ENCODE assay signal across 8 mouse cellular contexts in genomic region chr11:67921827-67922754, GRCm38 (mm10). TPM values are rescaled to one million over a fixed set of nuclear protein-coding genes. Genes with fewer than 3 reads are reported as not detected.
DNase-seq lines count a peak whose midpoint lies in the region; ATAC-seq lines count a peak whose summit lies in the region.

Gene Usp43, minus strand, starts transcription at chr11:67922153.

- intact Hi-C loops in heart, postnatal 36 days (cut with DNase I): loop anchor here (2.0 kb wide), 1 partner anchor 25 kb away; no protein-coding TSS in a partner anchor
- intact Hi-C loops in left cerebral cortex, postnatal 36 days (cut with DNase I): no loop called here

- H3K4me1 ChIP-seq in forebrain, embryonic 14.5 days (ENCODE audit: control insufficient read depth, insufficient read depth, low read length): peaks cover 6% of the 10 kb centered on the region; the same call in 1 of the 2 replicates
- peaks cover 28% of the 10 kb centered on the region for H3K4me1 ChIP-seq in midbrain, embryonic 10.5 days
- H3K4me1 ChIP-seq in stomach, embryonic 15.5 days: 0 out of 2 replicates have a peak, but pooled peaks cover 2% of the 10 kb centered on the region

- peaks cover 22% of the 10 kb centered on the region for H3K27me3 ChIP-seq in forebrain, embryonic 14.5 days (replicated peaks; ENCODE audit: control insufficient read depth, insufficient read depth, low read length)
- peaks cover 40% of the 10 kb centered on the region for H3K27me3 ChIP-seq in midbrain, embryonic 10.5 days (ENCODE audit: low read depth, poor library complexity, severe bottlenecking)
- peaks cover 5% of the 10 kb centered on the region; the same call in 1 of the 2 replicates for H3K27me3 ChIP-seq in stomach, embryonic 15.5 days (replicated peaks)

- no peaks in the 10 kb centered on the region for H3K36me3 ChIP-seq in forebrain, embryonic 14.5 days (ENCODE audit: control insufficient read depth, insufficient read depth, low read length)
- H3K36me3 ChIP-seq in midbrain, embryonic 10.5 days: no peaks in the 10 kb centered on the region
- H3K36me3 ChIP-seq in stomach, embryonic 15.5 days: no peaks in the 10 kb centered on the region

- peak within 1 kb of the TSS; percentile 65 for H3K4me3 ChIP-seq in forebrain, embryonic 14.5 days (ENCODE audit: low read depth, low read length)
- H3K4me3 ChIP-seq in midbrain, embryonic 10.5 days: peak within 1 kb of the TSS; percentile 88
- H3K4me3 ChIP-seq in stomach, embryonic 15.5 days (replicated peaks): peak within 1 kb of the TSS; percentile 75

- ATAC-seq in forebrain, embryonic 14.5 days: peak; percentile 65
- peak; percentile 88 for ATAC-seq in stomach, embryonic 15.5 days (ENCODE audit: insufficient read depth, low FRiP score, low read depth)

- H3K4me2 ChIP-seq in forebrain, embryonic 14.5 days (ENCODE audit: low read length): peak within 1 kb of the TSS; percentile 100
- peak within 1 kb of the TSS; percentile 99 for H3K4me2 ChIP-seq in stomach, embryonic 15.5 days

- H3K9ac ChIP-seq in forebrain, embryonic 14.5 days (ENCODE audit: low read length): peak within 1 kb of the TSS; percentile 64
- peak within 1 kb of the TSS; percentile 72 for H3K9ac ChIP-seq in stomach, embryonic 15.5 days

- 2% methylated on average over 55 of the region's 80 CpGs for WGBS in forebrain, embryonic 14.5 days
- under 1% methylated on average over 80 of the region's 80 CpGs for WGBS in midbrain, embryonic 10.5 days
- WGBS in stomach, embryonic 15.5 days: 1% methylated on average over 72 of the region's 80 CpGs

- H3K27ac ChIP-seq in forebrain, embryonic 14.5 days (ENCODE audit: low read depth, low read length): no peak within 1 kb of the TSS; the same call in 1 of the 2 replicates
- peak within 1 kb of the TSS; percentile 79 for H3K27ac ChIP-seq in midbrain, embryonic 10.5 days (replicated peaks)
- peak within 1 kb of the TSS; percentile 94 for H3K27ac ChIP-seq in stomach, embryonic 15.5 days

- no peaks in the 10 kb centered on the region for H3K9me3 ChIP-seq in forebrain, embryonic 14.5 days (replicated peaks; ENCODE audit: control insufficient read depth, low read length)
- no peaks in the 10 kb centered on the region for H3K9me3 ChIP-seq in midbrain, embryonic 10.5 days (replicated peaks)
- H3K9me3 ChIP-seq in stomach, embryonic 15.5 days: no peaks in the 10 kb centered on the region

- DNase-seq in 3134 (ENCODE audit: extremely low read depth, insufficient read length, low spot score): peak; percentile 75
- peak; percentile 55 to 79 for DNase-seq in adrenal gland, adult (ENCODE audit: inconsistent age in 2 of 2, low spot score in 1 of 2)
- DNase-seq in forebrain, embryonic 14.5 days (ENCODE audit: low spot score): peak; percentile 39
- peak; percentile 69 to 72 for DNase-seq in heart, postnatal 36 days
- DNase-seq in left cerebral cortex, postnatal 36 days (ENCODE audit: low spot score in 2 of 2): peak; percentile 32 to 57
- DNase-seq in midbrain, embryonic 10.5 days (ENCODE audit: low spot score): peak; percentile 66
- DNase-seq in layer of hippocampus, adult 18-20 months (ENCODE audit: low spot score in 2 of 2): no peak

RNA-seq across cellular contexts. Expression of gene Usp43, which starts in this region (rescaled TPM):
- polyA plus RNA-seq in forebrain, embryonic 14.5 days (2014; fragmentation: Nextera tagmentation; extraction: Ambion mirVana): 0.61 and 1.1 TPM in 2 replicates
- 1 to 10 TPM; 3.0 to 3.1 TPM for total RNA-seq in heart, postnatal 36 days (2021)
- 1 to 10 TPM; 3.6 to 6.0 TPM for total RNA-seq in left cerebral cortex, postnatal 36 days (2021)
- polyA plus RNA-seq in midbrain, embryonic 10.5 days (2016; fragmentation: Nextera tagmentation; extraction: Ambion mirVana): 0.62 and 1.3 TPM in 2 replicates
- 3.7 and 4.8 TPM in 2 replicates for polyA plus RNA-seq in stomach, embryonic 15.5 days (2015; fragmentation: Nextera tagmentation; extraction: Ambion mirVana)
- under 1 TPM; 0.58 to 0.67 TPM for total RNA-seq in layer of hippocampus, adult 18-20 months (2021)

Comparison
In these comparisons a context has a peak if more than half of its experiments do, and no peak if none do; other contexts are left out.
1. DNase-seq: peak in 3134 (single experiment), adrenal gland, adult (2 of 2), forebrain, embryonic 14.5 days (single experiment), heart, postnatal 36 days (2 of 2), left cerebral cortex, postnatal 36 days (2 of 2) and midbrain, embryonic 10.5 days (single experiment); none in layer of hippocampus, adult 18-20 months (0 of 2).
2. Peak in every context shown above with its lines, with median percentiles within 50 percentile points of each other: H3K4me3 ChIP-seq.